ENCODE assay signal across 8 mouse cellular contexts in genomic region chr11:75051712-75052550, GRCm38 (mm10).
DNase-seq lines count a peak whose midpoint lies in the region; ATAC-seq and TF ChIP-seq lines count a peak whose summit lies in the region.

No protein-coding gene starts in this region.

- no peak overlapping the region for H3K4me3 ChIP-seq in hindbrain, embryonic 11.5 days (ENCODE audit: low read depth, low read length)
- no peak overlapping the region for H3K4me3 ChIP-seq in hindbrain, embryonic 16.5 days (ENCODE audit: low read length)
- H3K4me3 ChIP-seq in liver, postnatal 0 days (ENCODE audit: low read depth, low read length) = no peak overlapping the region

- 62% methylated on average over 13 of the region's 13 CpGs for WGBS in hindbrain, embryonic 11.5 days
- 47% methylated on average over 13 of the region's 13 CpGs for WGBS in hindbrain, embryonic 16.5 days
- 46% methylated on average over 13 of the region's 13 CpGs for WGBS in liver, postnatal 0 days (ENCODE audit: insufficient replicate concordance)

- H3K4me1 ChIP-seq in hindbrain, embryonic 11.5 days (replicated peaks; ENCODE audit: control insufficient read depth, insufficient read depth, low read length) = no peaks in the 10 kb centered on the region; the same call in 1 of the 2 replicates
- H3K4me1 ChIP-seq in hindbrain, embryonic 16.5 days (ENCODE audit: control insufficient read depth, insufficient read depth, low read depth, low read length) = peaks cover 10% of the 10 kb centered on the region
- H3K4me1 ChIP-seq in liver, postnatal 0 days (ENCODE audit: insufficient read depth) = peaks cover 50% of the 10 kb centered on the region

- TF ChIP-seq CTCF in liver, postnatal 0 days (IDR thresholded peaks at IDR 0.05; ENCODE audit: low read depth) = 0 out of 2 replicates have a peak, but pooled peaks have one; percentile 24

- intact Hi-C loops in gastrocnemius, postnatal 36 days (cut with DNase I) = no loop called here

- H3K9me3 ChIP-seq in hindbrain, embryonic 11.5 days (ENCODE audit: control insufficient read depth, low read length) = no peaks in the 10 kb centered on the region
- no peaks in the 10 kb centered on the region for H3K9me3 ChIP-seq in hindbrain, embryonic 16.5 days (ENCODE audit: control insufficient read depth, low read length)
- no peaks in the 10 kb centered on the region for H3K9me3 ChIP-seq in liver, postnatal 0 days (ENCODE audit: low read length)

- H3K27me3 ChIP-seq in hindbrain, embryonic 11.5 days (ENCODE audit: control insufficient read depth, insufficient read depth, low read length) = no peaks in the 10 kb centered on the region
- H3K27me3 ChIP-seq in hindbrain, embryonic 16.5 days (replicated peaks; ENCODE audit: control insufficient read depth, insufficient read depth, low read length) = no peaks in the 10 kb centered on the region
- no peaks in the 10 kb centered on the region for H3K27me3 ChIP-seq in liver, postnatal 0 days (ENCODE audit: insufficient read depth, low read length)

- ATAC-seq in hindbrain, embryonic 11.5 days (ENCODE audit: low FRiP score) = no peak
- ATAC-seq in hindbrain, embryonic 16.5 days = no peak; the same call in 1 of the 2 replicates
- peak; percentile 62 for ATAC-seq in liver, postnatal 0 days

- peak; percentile 30 for DNase-seq in hindbrain, embryonic 11.5 days (ENCODE audit: low spot score)
- peak; percentile 21 to 45 for DNase-seq in gastrocnemius, postnatal 36 days
- peak; percentile 22 for DNase-seq in kidney, adult 18-20 months
- peak; percentile 36 for DNase-seq in liver, postnatal 0 days
- peak; percentile 63 for DNase-seq in yolk sac, embryonic 10.5 days (ENCODE audit: low spot score)
- no peak for DNase-seq in cerebellum, postnatal 4 days (ENCODE audit: low spot score in 2 of 2)
- DNase-seq in left cerebral cortex, adult 18-20 months (ENCODE audit: low spot score in 2 of 2) = no peak

- no peak overlapping the region; the same call in 1 of the 2 replicates for H3K27ac ChIP-seq in hindbrain, embryonic 11.5 days (ENCODE audit: low read depth, low read length)
- no peak overlapping the region for H3K27ac ChIP-seq in hindbrain, embryonic 16.5 days (ENCODE audit: low read depth, low read length)
- peak overlapping the region; percentile 25; the same call in 1 of the 2 replicates for H3K27ac ChIP-seq in liver, postnatal 0 days (ENCODE audit: low read depth)

- no peak overlapping the region for H3K9ac ChIP-seq in hindbrain, embryonic 11.5 days (ENCODE audit: low read depth, low read length)
- H3K9ac ChIP-seq in hindbrain, embryonic 16.5 days (ENCODE audit: low read depth, low read length) = no peak overlapping the region
- no peak overlapping the region for H3K9ac ChIP-seq in liver, postnatal 0 days (replicated peaks)

- no peak overlapping the region for H3K4me2 ChIP-seq in hindbrain, embryonic 11.5 days (replicated peaks; ENCODE audit: low read depth, low read length)
- no peak overlapping the region for H3K4me2 ChIP-seq in hindbrain, embryonic 16.5 days (ENCODE audit: low read length)
- no peak overlapping the region for H3K4me2 ChIP-seq in liver, postnatal 0 days (ENCODE audit: low read depth, low read length)

- TF ChIP-seq EP300 in liver, postnatal 0 days (IDR thresholded peaks at IDR 0.05; ENCODE audit: low read depth) = peak; percentile 58; the same call in 1 of the 2 replicates

- no peaks in the 10 kb centered on the region for H3K36me3 ChIP-seq in hindbrain, embryonic 11.5 days (ENCODE audit: control insufficient read depth, insufficient read depth, low read length)
- no peaks in the 10 kb centered on the region for H3K36me3 ChIP-seq in hindbrain, embryonic 16.5 days (ENCODE audit: control insufficient read depth, insufficient read depth, low read length)
- H3K36me3 ChIP-seq in liver, postnatal 0 days (replicated peaks; ENCODE audit: insufficient read depth, low read length) = peaks cover 3% of the 10 kb centered on the region; the same call in 1 of the 2 replicates

Comparison
In these comparisons a context has a peak if more than half of its experiments do, and no peak if none do; other contexts are left out.
1. DNase-seq: peak in hindbrain, embryonic 11.5 days (single experiment), gastrocnemius, postnatal 36 days (2 of 2), kidney, adult 18-20 months (single experiment), liver, postnatal 0 days (single experiment) and yolk sac, embryonic 10.5 days (single experiment); none in cerebellum, postnatal 4 days (0 of 2) and left cerebral cortex, adult 18-20 months (0 of 2).